9 mouse cellular contexts compared by ENCODE assay signal in genomic region chr5:19908706-19909060, GRCm38 (mm10).
DNase-seq lines count a peak whose midpoint lies in the region; ATAC-seq and TF ChIP-seq lines count a peak whose summit lies in the region.
"Had no signal": no experiment of that assay in that cellular context is flagged by ENCODE, and none has a peak within 500 bp of the region (broad histone marks: within the 10 kb centered on the region; RNA-seq: fewer than 3 reads in every experiment).

No protein-coding gene starts in this region.

- peak overlapping the region; percentile 73 for H3K4me2 ChIP-seq in lung, embryonic 16.5 days (ENCODE audit: low read depth, low read length)
- H3K4me2 ChIP-seq in hindbrain, embryonic 16.5 days (ENCODE audit: low read length): peak overlapping the region; percentile 56
- H3K4me2 ChIP-seq in neural tube, embryonic 15.5 days: peak overlapping the region; percentile 62

- peaks cover 4% of the 10 kb centered on the region for H3K4me1 ChIP-seq in lung, embryonic 16.5 days (replicated peaks; ENCODE audit: control insufficient read depth, insufficient read depth, low read length)
- no peaks in the 10 kb centered on the region; the same call in 1 of the 2 replicates for H3K4me1 ChIP-seq in hindbrain, embryonic 16.5 days (ENCODE audit: control insufficient read depth, insufficient read depth, low read depth, low read length)
- H3K4me1 ChIP-seq in neural tube, embryonic 15.5 days: peaks cover 22% of the 10 kb centered on the region

- H3K27ac ChIP-seq in gastrocnemius, adult 2 months: no peak overlapping the region
- no peak overlapping the region for H3K27ac ChIP-seq in lung, embryonic 16.5 days (ENCODE audit: low read length)
- H3K27ac ChIP-seq in hindbrain, embryonic 16.5 days (ENCODE audit: low read depth, low read length): peak overlapping the region; percentile 65
- peak overlapping the region; percentile 88 for H3K27ac ChIP-seq in neural tube, embryonic 15.5 days (replicated peaks)
- H3K27ac ChIP-seq: liver, embryonic 14.5 days had no signal

- DNase-seq in gastrocnemius, adult 2 months: no peak
- no peak for DNase-seq in gastrocnemius, postnatal 25 days
- no peak for DNase-seq in lung, postnatal 14 days
- DNase-seq in cerebellum, adult 11-12 months: no peak
- no peak for DNase-seq in gastrocnemius, postnatal 4 days (ENCODE audit: low spot score in 2 of 2)

- H3K36me3 ChIP-seq in lung, embryonic 16.5 days (ENCODE audit: control insufficient read depth, insufficient read depth, low read length): no peaks in the 10 kb centered on the region
- no peaks in the 10 kb centered on the region for H3K36me3 ChIP-seq in hindbrain, embryonic 16.5 days (ENCODE audit: control insufficient read depth, insufficient read depth, low read length)
- no peaks in the 10 kb centered on the region for H3K36me3 ChIP-seq in neural tube, embryonic 15.5 days

- peak overlapping the region; percentile 17 for H3K4me3 ChIP-seq in gastrocnemius, adult 2 months
- H3K4me3 ChIP-seq in lung, embryonic 16.5 days (ENCODE audit: low read length): peak overlapping the region; percentile 38
- peak overlapping the region; percentile 55 for H3K4me3 ChIP-seq in hindbrain, embryonic 16.5 days (ENCODE audit: low read length)
- H3K4me3 ChIP-seq in neural tube, embryonic 15.5 days (replicated peaks): peak overlapping the region; percentile 60

- H3K9me3 ChIP-seq in lung, embryonic 16.5 days (ENCODE audit: control insufficient read depth, low read length): no peaks in the 10 kb centered on the region
- no peaks in the 10 kb centered on the region for H3K9me3 ChIP-seq in hindbrain, embryonic 16.5 days (ENCODE audit: control insufficient read depth, low read length)
- H3K9me3 ChIP-seq in neural tube, embryonic 15.5 days (replicated peaks): no peaks in the 10 kb centered on the region

- WGBS in lung, embryonic 16.5 days: 1% methylated on average over 5 of the region's 5 CpGs
- WGBS in hindbrain, embryonic 16.5 days: under 1% methylated on average over 5 of the region's 5 CpGs
- under 1% methylated on average over 5 of the region's 5 CpGs for WGBS in neural tube, embryonic 15.5 days

- no peak for TF ChIP-seq CTCF in gastrocnemius, adult 2 months (IDR thresholded peaks at IDR 0.05)

- H3K27me3 ChIP-seq in lung, embryonic 16.5 days (ENCODE audit: control insufficient read depth, insufficient read depth, low read depth, low read length): peaks cover 2% of the 10 kb centered on the region; the same call in 1 of the 2 replicates
- H3K27me3 ChIP-seq in hindbrain, embryonic 16.5 days (replicated peaks; ENCODE audit: control insufficient read depth, insufficient read depth, low read length): no peaks in the 10 kb centered on the region
- H3K27me3 ChIP-seq in neural tube, embryonic 15.5 days (replicated peaks): no peaks in the 10 kb centered on the region

- intact Hi-C loops in gastrocnemius, adult 2 months (cut with DNase I): no loop called here

- H3K9ac ChIP-seq in lung, embryonic 16.5 days (ENCODE audit: low read length): no peak overlapping the region
- H3K9ac ChIP-seq in hindbrain, embryonic 16.5 days (ENCODE audit: low read depth, low read length): peak overlapping the region; percentile 76
- peak overlapping the region; percentile 55 for H3K9ac ChIP-seq in neural tube, embryonic 15.5 days (replicated peaks)
- H3K9ac ChIP-seq: liver, embryonic 14.5 days had no signal

- ATAC-seq in lung, embryonic 16.5 days (ENCODE audit: low read depth): no peak
- ATAC-seq in hindbrain, embryonic 16.5 days: peak; percentile 5; the same call in 1 of the 2 replicates
- peak; percentile 13; the same call in 1 of the 2 replicates for ATAC-seq in neural tube, embryonic 15.5 days (ENCODE audit: low FRiP score)

Comparison
In these comparisons a context has a peak if more than half of its experiments do, and no peak if none do; other contexts are left out.
1. H3K27ac ChIP-seq: peak in hindbrain, embryonic 16.5 days (single experiment) and neural tube, embryonic 15.5 days (single experiment); none in gastrocnemius, adult 2 months (single experiment) and lung, embryonic 16.5 days (single experiment).
2. Peak in every context shown above with its lines, with median percentiles within 50 percentile points of each other: H3K4me3 ChIP-seq and H3K4me2 ChIP-seq.